Mouse (Mus musculus): ENCODE measurements around the gene Fgfr2.
A peak's percentile ranks its signal among the peaks of the same experiment; 100 is the strongest.

The Fgfr2 gene

DNA sequence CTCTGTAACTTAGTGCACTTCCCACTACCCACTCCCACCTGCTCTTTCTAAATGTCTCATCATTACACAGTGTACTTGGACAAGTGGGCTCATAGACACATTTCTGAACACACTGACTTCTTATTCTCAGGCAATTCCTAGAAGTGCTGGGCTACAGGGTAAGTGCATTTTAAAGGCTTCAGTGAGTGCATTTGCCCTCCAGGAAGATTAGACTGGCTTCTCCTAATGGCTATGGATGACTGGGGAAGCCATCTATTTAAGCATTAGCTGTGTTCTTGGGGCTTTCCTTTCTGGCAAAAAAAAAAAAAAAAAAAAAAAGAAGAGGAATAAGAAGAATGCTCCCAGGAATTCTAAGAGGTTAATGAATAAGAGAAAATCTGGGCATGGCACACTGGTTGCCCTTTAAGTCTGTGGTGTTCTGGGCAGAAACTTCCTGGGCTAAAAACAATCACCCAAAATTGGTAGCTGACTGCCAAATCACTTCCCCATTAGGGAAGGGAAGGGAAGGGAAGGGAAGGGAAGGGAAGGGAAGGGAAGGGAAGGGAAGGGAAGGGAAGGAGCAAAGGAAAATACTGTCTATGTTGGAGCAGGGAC, 729.5 kb downstream of the Fgfr2 start:
- no peak for DNase-seq (ENCODE audit: low spot score)

DNA sequence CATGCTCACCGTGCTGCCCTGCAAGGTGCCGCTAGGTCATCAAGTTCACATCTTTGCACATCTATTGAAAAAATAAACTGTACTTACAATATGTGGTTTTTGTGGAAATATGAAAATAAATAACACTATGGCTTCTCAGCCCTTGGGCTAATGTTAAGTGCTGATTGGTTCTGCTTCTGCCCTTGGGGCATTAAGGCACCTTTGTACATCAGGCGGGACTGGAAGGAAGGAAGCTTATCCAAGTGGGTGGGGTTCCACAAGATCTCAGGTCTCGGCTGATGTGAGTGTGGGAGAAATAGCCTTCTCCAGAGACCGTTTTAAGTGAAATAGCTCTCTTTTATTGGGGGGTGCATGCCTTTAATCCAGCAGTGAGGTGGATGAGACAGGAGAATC, 730.1 kb downstream of the Fgfr2 start:
- no peak for DNase-seq (ENCODE audit: low spot score)

DNA sequence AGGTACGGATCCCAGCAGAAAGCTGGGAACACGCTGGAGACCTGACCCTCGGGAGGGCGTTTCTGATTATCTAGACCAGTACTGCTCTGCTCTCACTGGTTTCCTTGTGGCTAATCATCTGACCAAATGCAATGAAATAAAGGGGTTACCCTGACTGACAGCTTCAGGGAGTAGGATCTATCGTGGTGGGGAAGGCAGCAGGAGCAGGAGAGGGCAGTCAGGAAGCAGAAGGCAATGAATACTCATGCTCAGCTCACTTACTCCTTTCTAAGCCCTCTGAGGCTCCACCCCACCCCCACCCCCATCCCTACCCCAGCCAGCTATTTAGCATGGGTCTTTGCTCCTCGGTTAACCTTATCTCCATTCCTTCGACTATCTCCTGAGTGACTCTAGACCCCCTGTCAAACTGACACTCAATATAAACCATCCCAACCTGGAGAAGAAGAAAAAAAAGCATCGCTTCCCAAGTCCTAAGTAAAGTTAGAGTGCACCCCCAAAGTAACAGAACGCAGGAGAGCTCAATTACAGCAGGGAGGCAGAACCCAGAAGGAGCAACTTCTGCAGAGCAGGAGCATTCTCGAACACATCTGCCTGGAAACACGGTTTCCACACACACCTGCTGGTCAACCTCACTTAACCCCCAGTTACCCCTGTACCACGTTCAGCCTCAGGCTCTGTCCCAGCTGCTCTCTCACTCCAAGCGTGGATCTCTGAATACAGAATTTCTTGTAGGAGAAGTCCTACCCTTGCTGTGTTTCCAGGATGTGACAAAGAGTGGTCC, 730.7 kb downstream of the Fgfr2 start:
- no peak for DNase-seq (ENCODE audit: low spot score)

DNA sequence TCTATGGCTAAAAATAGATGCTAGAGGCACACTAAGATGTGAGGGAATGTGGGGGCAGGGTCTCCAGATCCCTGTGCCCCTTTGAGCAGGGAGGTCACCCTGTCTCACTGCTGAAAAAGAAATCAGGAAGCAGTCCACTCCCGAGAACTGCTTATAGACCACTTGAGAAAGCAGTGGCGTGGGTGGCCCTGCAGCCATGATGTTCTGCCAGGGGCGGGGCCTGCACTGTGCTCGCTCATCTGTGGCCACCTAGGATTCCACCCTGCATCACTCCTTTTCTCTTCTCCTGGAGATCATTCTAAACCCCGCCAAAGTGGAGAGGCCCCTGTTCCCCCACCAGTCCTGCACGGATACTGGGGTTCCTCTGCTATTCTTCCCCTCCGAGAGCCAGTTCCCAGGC, 733.7 kb downstream of the Fgfr2 start:
- no peak for DNase-seq (ENCODE audit: low spot score)

DNA sequence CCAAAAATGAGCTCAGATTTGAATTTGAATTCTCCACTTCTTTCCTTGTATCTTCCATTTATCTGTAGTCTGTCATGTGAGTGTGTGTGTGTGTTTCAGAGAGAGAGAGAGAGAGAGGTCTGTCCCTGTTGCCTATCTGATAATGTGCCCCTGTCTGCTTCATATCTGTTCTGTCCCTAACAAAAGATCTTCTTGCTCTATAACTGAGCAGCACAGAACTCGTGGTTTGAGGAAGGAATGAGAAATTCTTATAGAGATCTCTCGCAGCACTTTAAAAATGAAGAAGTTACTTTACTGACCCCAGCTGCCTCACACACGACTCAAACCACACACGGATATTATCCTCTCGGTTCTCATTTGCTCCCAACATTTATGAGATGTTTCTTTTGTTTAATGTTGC, 735.6 kb downstream of the Fgfr2 start:
- DNase-seq (ENCODE audit: low spot score): no peak

GRCm38 (mm10) chr7:132386316-132386715, 736.8 kb downstream of the Fgfr2 start:
- DNase-seq (ENCODE audit: low spot score): no peak

GRCm38 (mm10) chr7:132385456-132386130, 737.6 kb downstream of the Fgfr2 start:
- DNase-seq (ENCODE audit: low spot score): no peak

DNA sequence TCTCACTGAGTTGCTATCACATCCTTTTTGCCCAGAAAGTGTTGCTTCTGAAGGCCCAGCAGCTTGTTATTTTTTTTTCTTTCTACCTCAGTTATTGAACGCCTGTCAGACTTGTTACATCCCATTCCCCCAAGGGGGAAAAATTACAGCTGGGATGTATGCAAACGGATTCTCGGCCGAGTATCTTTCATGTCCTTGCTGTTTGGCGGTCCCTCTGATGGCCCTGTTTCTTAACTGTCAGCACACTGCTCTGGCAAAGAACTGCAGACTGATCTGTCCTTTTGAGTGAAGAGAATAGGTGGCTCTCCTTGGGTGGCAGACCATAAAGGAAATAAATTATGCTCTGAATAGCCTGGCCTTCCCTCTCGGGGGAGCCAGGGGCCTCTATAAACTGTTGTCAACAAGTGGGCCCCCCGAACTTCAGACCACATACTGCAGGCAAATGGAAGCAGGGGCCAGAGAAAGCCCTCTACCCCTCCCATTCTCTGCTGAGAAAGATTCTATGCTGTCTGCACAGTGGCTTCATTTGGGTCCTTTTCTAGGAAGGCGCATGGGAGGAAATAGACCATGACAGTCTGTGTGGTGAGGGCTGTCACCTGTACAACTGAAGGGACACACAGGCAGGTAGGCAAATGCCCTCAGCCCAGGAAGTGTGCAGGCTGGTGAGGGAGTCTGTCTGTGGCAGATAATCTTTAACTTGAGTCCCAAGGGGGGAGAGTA, 738.3 kb downstream of the Fgfr2 start:
- DNase-seq (ENCODE audit: low spot score): no peak

DNA sequence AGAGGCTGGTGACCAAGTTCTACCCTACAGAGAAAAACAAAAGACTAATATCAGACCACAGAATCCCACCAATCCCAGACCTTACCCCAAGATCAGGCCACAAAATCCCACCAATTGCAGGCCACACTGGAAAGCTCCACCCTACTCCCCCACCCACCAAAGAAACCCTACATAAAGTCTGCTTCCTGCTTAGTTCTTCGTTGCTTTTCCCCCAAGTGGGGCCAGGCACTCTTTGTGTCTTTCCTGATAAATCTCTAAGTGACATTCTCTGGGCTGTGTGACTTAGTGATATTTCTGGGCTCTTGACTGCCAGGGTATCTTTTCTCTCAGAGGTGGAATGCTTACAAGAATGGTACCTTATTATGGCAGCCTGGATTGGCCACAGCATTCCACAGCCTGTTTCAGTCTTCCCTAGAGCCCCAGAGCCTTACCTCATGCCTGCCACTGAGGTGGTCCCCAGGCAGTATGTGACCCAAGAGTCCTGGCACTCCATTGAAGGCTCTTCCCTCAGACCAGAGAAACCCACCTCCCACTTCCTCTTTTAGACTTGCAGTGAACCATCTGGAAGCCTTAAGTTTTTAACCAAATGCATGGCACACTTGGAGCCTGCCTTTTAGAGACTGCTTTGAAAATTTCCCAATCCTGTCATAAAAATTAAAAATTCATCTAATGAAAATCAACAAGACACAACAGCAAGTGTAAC, 742.4 kb downstream of the Fgfr2 start:
- DNase-seq (ENCODE audit: low spot score): no peak

DNA sequence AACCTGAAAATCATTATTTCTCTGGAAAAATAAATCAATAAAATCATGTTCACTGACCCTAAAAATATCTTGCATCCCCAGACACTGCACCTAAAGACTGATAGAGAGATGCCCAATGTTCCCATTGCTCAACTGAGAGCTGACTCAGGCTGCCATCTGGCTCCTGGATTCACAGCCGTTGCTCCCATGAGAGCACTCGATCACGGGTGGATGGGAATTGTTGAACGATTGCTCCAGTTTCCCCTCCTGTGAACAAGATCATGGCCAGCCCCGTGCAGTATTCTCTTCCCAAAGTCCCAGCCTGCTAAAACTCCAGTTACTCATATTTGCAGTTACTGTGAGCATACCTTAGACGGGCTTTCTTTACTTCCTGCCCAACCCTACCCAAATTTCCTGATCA, 745.2 kb downstream of the Fgfr2 start:
- no peak for DNase-seq (ENCODE audit: low spot score)

GRCm38 (mm10) chr7:132373594-132374378, 749.4 kb downstream of the Fgfr2 start:
- no peak for DNase-seq (ENCODE audit: low spot score)

DNA sequence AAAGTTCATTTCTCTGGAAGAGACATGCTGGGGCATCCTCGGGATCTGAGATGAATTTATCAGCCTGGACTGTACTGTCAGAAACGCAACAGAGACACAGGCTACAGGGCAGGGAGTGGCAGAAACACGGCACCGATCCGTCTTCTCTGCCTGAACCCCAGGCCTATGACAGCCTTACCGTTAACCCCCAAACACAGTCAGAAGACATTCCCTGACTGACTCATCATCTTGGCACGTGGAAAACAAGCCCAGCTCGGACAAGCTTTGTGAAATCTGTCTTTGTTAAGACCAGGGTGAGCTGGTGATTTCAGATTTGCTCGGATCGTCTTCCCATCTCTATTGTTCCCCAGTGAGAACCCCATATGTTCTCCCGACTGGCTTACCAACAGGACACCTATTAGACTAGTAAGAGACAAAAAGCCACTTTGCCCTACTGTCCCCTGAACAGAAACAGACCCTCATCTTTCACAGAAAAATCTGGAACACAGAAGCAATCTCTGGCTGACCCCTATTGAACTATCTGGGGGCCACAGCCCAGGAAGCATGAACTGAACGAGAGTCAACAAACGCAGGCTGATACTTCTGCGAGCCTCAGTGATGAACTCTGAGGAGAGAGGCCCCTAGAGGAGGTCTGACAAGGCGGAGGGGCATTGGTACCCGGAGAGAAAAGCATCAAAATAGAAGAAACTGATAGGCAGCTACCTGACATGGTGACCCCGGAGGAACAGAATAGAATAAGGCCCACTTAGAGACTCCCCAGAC, 750.2 kb downstream of the Fgfr2 start:
- DNase-seq (ENCODE audit: low spot score): no peak

- DNase-seq (ENCODE audit: low spot score): no peak
Observed at GRCm38 (mm10) chr7:132371832-132372231, 751.3 kb downstream of the Fgfr2 start.

DNA sequence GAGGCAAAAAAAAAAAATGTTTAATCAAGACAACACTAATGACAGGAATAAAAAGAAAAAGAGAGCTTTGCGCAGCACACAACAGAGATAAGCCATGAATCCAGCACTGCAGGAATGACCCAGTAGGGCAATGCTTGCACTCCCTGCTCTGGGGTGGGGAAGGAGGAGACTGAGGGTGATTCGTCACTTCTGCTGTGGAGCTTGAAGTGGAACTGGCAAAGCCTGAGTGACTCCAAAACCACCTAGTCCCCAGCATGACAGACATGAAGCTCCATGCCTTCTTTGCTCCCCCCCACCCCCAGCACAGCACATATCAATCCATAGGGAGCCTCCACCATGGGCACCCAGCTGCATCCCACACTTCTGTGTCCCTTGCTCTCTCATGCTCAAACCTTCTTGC, 753.4 kb downstream of the Fgfr2 start:
- DNase-seq (ENCODE audit: low spot score): no peak

DNA sequence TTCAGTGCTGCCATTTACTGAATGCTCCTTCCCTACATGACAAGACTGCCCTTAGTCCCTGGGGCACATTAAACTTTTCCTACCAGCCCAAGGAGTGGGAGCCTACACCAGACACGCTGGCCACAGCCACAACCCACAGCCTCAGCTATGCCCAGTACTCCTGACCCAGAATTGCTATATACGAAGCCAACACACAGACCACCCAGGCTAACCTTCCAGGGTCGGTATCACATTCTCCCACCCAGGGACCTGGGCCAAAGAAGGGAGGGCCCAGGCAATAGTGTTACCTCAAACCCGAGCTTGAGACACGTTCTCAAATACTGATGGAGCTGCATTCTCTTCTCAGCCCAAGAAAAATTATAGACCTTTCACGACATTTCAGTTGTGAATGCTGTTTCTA, 754.3 kb downstream of the Fgfr2 start:
- DNase-seq (ENCODE audit: low spot score): no peak

DNA sequence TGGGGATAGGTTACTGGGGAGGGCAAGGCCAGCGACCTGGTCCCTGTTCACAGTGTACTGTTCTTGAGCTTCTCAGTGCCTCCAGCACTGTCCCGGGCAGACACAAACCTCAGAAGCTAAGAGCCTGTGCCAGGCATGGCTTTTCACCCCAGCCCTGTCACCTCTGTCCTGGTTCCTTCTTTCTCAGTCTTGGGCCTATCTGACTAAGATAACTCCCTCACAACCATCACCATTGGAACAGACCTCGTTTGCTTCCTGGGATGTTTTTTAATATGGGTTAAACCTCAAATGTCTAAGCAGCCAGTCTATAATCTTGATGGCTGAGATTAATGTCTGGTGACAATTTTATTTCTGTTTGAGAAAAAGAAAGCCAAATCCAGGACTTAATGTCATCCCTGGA, 755.8 kb downstream of the Fgfr2 start:
- no peak for DNase-seq (ENCODE audit: low spot score)

GRCm38 (mm10) chr7:132365703-132366384, 757.3 kb downstream of the Fgfr2 start:
- peak; percentile 46 for DNase-seq (ENCODE audit: low spot score)

- DNase-seq (ENCODE audit: low spot score): no peak
Observed at GRCm38 (mm10) chr7:132365111-132365510, 758.0 kb downstream of the Fgfr2 start.

DNA sequence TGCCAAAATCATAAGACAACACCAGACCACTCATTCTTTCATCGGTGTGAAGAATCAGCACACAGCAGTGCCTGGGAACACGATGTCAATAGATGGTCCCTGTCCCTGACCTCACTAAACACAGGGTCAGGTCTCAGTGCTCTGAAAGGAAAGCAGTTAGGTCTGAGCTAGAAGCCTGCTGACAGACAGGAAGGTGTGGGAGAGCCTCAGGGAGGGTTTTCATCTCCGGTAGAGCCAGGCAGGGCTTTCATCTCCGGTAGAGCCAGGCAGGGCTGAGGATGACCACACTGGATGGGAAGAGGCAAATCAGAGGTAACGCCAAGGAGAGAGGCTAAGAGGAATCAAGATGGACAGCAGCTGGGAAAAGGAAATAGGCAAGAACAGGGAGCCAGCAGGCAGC, 758.6 kb downstream of the Fgfr2 start:
- DNase-seq (ENCODE audit: low spot score): no peak

- DNase-seq (ENCODE audit: low spot score): no peak
Observed at GRCm38 (mm10) chr7:132360336-132360735, 762.8 kb downstream of the Fgfr2 start.

All from lung, postnatal 25 days (tissue).